Mouse (Mus musculus) layer of hippocampus, adult 9-11 months (tissue): Measurements from ENCODE around the gene Notch2.
A peak's percentile ranks its signal among the peaks of the same experiment; 100 is the strongest.

Experiments
- DNase-seq: peaks from one replicate; pipeline ENCODE4 v3.0.0; 2022

Gene Notch2

DNA sequence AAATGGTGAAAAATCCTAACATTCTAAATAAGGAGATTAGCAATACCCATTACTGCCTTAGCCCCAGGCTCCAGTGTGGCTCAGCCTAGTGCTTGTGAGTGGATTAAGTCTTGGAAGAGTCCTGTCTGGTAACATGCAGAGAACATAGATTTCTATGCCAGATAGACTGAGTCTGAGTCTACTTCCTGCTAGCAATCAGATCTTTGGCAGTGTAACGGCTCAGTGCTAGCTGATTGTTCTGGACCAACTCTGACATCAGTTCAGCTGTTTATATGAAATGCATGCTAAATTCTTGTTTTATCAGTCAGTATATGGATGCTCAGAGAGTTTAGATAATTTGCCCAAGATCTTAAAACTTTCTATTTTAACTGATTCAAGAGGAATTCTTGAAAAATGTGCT lies 40.5 kb downstream of the Notch2 start:
- DNase-seq, result no peak

DNA sequence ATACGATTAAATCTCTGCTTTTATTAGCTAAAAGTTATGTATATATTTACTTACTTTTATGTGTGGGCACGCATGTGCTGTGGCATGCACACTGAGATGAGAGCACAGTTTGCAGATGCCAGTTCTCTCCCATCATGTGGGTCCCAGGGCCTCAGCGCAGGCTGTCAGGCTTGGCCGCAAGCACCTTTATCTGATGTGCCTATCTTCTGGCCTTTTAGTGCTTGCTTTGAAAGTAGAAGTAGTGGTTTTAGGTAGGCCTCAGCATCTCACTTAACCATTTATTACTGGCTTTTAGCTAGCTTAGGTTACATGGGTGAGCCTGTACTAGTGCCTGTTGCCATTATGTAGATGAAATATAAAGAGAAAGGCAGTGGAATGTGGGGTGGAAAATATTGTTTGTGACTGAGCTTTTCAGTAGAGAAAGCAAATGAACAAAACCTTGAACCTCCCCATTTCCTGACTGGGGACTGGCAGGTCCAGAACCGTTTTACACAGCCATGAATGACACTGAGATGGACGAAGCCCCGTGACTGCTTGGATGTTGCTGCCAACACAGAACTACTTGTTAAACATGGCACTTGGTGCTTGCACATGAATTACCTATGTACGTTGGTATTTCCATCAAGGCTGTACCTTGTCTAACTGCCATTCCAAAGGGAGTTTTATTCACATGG lies 41.1 kb downstream of the Notch2 start:
- DNase-seq, result no peak

DNA sequence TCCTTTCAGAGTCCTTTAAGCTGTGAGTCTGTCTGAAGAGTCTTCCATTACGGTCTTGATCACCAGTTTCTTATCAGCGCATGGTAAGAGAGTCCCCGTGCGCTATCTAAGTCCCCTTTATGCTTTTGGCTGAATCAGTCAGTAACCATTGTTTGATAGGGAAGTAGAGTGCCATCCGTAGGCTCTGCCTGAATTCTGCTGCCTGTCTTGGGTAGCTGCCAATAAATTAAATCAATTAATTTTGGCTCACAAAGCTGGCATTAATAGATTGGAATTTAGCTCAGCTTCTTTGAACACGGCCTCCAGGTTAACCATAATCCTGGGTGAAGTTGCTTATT lies 41.6 kb downstream of the Notch2 start:
- no peak for DNase-seq

DNA sequence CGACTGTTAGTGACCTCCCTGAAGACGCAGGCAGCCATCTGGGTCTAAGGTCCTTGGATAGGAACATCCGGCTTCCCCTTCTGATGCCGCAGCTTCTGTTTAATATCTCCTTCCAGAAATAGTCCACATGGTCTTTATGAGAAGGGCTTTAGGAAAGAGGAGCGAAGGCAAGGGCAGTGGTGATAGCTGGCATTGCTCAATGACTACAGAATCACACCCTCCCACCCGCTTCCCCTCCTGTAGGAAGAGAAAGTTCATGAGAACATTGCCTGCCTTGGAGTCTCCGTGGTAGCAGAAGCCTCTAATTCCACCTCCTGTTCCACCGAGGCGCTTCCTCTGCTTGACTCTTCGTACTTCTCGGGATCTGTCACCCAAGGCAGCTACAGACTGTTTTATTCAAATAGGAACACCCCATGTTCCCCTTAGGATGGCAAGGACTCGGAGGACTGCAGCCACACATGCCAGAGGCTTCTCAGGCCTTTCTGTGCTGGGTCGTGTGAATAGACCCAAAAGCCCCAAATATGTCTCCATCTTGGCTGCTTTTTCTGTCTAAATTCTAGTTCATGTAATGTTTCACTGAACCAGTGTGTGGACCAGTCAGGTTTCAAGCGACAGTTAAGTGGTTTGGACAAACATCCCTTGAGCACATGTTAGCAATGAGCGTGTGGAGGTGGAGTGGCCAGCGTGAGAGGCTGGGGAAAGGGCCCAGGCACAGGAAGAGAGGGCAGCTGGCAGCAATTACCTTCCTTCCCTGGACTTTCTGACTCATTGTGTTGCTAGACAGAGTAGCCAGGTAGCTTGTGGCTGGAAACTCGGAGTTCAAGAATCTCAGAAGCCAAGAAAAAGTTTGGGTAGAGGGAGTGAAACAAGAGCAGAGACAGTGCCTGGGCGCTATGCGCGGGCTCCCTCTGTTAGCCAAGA lies 42.7 kb downstream of the Notch2 start:
- DNase-seq, result no peak

DNA sequence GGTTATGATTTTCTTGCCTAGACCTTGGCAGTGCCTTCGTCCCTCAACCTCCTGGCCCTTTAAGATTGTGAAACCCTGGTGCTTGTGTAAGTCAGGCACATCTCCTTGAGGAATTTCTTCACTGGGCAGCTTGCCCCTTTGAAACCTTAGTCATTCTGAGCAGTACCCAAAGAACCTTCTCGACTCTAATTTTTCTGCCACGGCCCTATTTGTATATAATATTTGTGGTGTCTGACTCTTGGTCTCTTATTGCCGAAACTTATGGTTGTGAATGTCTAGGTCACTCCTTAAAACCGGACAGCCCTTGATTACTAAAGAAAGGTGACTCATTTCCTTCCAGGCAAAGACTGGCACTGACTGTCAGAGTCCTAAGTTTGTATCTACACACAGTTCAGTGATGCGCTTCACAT lies 43.6 kb downstream of the Notch2 start:
- no peak for DNase-seq

DNA sequence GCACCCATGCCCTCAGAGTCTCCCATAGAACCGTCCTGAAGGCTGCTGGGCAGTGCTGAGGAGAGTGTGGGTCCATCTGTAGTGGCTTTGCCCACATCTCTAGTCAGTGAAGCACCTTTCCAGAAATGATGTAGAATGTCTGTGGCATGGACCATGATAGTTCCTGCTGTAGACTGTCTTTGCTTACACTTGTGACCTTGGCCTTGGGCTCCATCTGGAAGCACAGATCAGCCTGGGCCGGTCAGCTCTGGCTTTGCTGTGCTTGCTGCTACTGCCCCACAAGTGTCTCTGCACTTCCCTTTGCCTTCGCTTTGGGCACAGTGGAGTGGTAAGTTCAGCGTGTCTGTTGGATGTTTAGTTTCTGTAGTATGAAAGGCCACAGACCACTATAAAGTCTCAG lies 45.7 kb downstream of the Notch2 start:
- DNase-seq, result no peak

DNA sequence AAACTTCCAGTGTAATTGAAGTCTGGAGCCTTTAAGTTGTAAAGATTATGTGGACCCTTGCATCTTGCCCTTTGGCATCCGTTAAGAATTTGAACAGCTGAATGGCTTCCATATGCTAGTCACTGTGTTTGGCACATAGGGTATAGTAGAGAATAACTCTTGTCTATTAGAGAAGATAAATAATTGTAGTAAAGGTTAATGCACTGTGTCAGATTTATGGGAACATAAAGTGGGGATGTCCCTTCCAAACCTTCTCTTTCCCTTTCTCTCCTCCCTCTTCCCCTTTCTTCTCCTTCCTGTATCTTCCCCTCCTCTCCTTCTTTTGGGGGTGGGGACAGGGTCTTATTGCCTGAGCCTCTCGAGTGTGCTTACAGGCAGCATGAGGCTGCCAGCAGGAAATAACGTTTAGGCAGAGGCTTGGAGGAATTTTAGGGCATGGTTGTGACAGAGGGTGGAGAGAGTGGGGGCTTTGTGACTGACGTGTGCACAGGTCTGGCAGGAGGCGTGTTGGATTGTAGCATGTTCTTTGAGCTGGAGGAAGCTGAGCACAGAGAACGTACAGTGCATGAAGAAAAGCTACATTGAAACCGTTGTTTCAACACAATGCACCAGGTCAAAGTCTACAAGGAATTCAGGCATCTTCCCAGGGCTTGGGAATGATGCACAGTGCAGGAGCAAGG lies 47.8 kb downstream of the Notch2 start:
- DNase-seq, result no peak

DNA sequence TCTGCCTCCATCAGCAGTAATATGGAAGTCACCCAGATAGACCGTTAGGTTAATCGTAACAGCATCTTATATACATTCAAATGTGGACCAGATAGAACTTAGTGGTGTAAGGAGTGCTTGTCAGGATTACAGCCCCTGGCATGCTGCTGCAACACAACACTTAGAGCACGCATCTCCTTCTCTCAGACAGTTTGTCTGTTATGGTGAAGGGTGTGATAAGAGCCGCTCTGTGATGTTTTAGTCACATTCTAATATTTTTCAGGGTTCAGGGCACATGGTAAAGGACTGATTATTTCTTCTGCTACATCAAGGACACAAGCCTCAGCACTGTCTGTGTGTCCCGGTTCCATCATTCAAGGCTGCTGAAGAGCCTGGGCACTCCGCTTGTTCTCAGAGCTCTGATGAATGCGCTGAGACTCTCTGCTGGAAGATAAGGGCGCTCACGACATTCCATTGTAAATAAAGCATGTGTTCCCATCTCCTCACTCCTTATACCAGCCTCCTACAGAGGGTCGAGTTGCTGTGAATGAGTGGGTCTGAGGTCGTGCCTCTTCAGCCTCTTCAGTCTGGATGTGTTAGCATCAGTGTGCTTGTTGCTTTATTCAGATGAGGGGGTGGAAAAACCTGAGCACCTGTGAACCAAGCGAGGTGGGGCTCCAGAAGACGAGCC lies 48.5 kb downstream of the Notch2 start:
- DNase-seq, result no peak

DNA sequence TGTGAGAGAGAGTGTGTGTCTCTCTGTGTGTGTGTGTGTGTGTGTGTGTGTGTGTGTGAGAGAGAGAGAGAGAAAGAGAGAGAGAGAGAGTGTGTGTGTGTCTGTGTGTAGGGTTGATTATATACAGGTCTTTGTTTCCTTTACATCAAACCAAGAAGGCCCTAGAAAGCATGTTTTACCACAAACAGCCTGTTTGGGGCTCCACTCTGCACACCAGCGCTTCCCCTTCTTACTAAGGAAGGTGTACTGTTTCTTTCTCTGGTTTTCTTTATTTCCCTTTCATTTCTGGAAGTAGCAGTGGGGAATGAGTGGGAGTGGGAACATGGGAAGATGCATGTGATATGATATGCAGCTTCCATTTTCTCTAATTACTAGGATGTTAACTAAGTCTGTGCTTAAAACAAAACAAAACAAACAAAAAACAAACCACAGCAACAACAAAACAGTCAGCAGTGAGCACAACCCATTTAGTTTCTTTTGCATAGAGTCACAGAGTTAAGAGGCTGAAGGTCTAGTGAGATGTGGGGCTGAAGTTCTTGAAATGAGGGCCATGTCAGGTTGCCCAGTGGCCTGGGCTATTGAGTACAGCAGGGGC lies 49.4 kb downstream of the Notch2 start:
- no peak for DNase-seq

DNA sequence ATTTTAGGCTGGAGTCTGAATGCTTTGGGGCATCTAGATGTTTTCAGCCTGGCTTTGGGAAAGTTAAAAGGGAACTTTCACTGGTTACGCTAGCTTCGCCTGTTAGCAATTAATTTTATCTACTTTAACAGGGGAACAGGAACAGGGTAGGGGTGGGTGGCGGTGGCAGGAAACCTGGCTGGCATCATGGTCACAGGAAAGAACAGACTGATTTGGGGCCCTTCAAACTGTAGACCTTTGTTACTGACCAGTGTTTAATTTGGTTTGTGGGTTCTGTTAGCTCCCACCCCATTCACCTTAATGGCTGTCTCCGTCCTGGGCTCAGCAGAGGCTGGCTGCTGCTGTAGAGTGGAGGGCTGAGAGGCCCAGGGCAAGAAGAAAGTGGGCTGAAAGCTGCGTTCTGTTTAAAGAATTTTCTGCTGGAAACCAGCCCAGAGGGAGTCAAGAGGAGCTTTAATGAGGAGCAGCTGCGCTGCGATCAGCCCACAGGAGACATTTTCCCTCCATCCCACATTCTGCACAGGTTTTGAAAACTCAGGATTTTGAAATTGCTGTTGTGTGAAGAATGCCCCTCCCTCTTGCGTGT lies 50.0 kb downstream of the Notch2 start:
- DNase-seq, result peak; percentile 66

DNA sequence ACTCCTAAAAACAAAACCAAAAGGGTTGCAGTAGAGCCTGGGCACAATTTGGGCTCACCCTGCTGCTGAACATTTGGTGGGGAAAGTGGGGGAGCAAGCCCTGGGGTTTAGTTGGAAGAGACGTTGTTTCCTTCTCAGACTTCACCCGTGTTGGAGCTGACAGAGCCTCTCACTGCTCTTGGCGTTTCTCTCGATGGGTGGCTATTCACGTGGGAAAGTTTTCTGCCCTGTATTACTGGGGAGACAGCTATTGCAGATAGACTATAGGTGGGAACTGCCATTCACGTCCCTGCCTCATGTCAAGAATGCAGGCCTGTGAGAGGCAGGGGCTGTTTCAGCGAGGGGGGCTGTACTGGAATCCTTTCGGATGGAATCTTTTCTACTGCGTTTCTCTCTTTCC lies 50.5 kb downstream of the Notch2 start:
- peak; percentile 18 for DNase-seq

DNA sequence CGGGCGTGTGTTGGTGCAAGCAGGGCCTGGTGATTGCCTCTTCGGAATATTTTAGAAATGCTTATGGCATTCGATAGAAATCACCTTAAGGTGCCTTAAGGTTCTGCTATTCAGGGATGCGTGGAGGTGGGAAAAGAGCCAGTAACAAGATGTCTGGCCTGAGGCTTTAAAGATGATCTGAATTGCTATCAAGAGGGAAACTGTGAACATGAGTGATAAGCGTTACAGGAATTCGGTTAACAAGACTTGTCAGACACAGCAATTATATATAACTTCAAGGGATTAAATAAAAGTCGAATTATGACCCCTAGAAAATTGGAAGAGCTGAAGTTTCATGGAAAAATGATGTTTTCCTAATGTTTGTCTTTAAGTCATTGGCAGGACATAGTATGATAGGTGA lies 51.7 kb downstream of the Notch2 start:
- DNase-seq, result no peak

DNA sequence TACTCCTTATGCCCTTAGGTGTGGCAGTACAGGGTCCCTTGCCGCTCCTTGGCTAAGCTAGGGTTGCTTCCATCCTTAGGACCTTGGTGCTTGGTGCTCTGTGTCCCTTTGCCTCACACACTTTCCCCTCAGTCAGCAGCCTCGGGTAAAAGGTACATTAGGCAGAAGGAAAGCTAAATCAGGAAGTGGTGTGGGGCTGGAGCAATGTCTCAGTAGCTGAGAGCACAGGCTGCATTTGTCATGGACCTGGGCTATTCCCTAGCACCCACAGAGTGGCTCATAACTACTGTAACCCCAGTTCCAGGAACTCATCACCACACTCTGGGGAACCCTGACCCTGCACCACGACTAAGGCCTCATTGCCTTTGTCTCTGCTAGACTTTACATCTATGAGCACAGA lies 53.1 kb downstream of the Notch2 start:
- DNase-seq, result no peak

DNA sequence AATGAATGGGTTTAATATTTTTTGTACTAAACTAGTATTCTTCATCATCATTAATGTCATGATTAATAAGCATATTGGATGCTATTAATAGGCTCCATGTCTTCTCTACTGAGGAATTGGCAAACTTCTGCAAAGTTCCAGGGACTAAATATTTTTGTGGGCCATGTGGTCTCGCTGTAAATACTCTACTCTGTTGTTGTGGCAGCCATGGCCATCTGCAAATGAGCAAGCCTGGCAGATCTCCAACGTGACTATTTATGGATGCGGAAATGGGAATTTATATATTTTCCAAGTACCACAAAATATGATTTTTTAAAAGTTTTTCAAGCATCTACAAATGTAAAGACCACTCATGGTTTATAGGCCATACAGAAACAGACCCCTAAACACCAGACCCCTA lies 54.1 kb downstream of the Notch2 start:
- peak; percentile 68 for DNase-seq

DNA sequence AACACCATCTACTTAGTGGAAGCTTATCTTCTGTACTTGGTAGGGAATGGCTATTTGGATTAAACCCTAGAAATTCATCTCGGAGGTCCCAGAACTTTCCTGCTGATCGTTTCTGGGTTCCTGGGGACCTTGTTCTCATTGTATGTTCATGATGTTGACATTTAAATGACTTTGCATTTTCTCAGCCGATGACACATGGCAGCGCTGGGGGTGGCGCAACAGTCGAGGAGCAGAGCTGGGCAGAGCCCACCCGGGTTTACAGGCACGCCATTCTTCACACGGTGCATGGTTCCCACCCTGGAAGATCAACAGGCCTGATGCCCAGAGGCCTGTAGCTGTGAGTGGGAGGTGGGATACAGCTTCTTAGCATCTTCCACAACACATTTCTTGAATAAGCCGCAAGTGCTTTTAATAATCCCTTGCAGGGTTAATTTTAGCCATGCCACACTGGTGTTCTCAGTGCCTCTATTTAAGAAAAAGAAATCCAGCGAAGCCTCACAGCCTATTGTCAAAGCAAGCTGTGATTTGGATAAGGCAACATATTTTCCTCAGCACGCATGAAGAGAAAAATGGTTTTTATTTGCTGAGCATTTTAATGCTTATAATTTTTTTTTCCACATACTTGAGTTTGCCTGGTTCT lies 54.6 kb downstream of the Notch2 start:
- DNase-seq, result no peak

DNA sequence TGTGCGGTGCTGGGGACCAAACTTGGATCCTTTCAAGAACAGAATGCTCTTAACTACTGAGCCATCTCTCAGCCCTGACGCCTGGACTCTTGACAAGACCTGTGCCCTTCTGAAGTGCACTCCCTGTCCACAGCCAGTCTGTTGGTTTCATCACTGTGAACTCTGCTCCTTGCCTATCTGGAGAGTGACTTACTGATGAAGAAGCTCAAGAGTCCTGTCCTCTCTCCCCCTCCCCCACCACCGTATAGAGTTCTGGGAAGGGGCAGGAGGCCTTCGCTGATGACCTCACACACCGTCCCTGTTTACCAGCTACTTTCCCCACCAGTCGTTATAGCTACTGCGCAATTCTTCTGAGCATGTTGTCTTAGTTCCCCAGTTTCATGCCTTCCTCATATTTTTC lies 55.8 kb downstream of the Notch2 start:
- DNase-seq, result no peak

DNA sequence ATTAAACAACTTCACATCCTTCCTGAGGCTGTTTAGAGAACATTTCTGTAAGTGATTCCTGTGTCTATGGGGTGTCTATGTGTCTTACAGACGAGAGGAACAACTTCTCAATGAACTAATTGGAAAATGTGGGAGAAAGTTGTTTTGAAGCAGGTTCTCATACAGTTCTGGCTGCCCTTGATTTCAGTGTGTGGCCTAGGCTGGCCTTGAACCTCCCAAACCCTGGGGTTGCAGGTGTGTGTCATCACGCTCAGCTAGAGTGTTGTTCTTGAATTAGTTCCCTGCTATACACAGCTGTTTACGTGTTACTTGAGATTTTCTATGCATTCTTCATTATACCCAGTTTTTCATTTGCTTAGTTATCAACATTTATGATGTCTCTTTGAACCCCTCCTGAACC lies 56.5 kb downstream of the Notch2 start:
- no peak for DNase-seq

DNA sequence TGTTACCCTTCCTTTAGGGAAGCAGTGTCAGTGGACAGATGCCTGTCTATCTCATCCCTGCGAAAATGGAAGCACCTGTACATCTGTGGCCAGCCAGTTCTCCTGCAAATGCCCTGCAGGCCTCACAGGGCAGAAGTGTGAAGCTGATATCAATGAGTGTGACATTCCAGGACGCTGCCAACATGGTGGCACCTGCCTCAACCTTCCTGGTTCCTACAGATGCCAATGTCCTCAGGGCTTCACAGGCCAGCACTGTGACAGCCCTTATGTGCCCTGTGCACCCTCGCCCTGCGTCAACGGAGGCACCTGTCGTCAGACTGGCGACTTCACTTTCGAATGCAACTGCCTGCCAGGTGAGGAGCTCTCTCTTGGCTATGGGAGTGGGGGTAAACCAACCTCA lies 59.2 kb downstream of the Notch2 start:
- DNase-seq, result no peak

DNA sequence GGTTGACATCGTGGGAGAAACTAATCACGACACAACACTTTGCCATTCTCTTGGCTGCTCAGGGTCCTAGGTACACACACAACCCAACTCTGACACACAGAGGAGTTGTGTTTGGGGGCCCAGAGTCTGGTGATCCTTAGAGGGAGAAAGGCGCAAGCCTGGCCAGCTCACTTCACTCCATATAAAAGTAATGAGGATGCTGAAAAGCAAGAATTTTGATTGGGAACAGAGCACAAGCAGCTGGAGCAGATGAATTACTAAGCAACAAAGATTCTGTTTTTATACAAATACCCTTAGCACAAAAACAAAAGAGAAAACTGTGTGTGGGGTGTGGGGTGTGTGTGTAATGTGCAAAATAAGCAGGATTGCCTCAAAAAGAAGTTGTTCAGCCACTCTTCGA lies 60.2 kb downstream of the Notch2 start:
- no peak for DNase-seq

DNA sequence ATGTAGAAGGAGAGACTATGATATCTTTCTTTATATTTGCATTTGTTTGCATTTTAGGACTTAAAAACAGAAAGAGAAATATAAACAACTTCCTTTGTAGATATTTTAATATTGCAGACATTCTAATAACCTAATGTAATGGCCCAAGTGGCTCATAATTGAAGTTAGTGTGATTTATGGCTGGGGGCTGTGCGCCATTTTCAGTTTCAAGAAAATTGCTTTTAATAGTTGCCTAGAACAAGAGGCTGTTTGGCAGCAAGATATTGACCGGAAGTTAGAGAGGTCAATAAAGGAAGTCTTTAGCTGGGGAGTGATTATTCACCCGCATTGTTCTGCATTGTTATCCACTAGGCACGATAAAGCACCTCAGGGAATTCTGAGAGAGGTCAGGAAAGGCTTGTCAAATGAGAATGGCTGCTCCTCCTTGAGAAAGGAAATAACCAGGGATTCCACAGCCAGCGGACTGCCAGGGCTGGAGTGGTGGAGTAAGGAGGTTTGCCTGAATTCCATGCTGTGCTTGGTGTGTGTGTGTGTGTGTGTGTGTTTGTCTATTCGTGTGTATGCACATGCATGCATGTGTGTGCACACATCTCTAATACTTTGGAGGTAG lies 61.4 kb downstream of the Notch2 start:
- no peak for DNase-seq

DNA sequence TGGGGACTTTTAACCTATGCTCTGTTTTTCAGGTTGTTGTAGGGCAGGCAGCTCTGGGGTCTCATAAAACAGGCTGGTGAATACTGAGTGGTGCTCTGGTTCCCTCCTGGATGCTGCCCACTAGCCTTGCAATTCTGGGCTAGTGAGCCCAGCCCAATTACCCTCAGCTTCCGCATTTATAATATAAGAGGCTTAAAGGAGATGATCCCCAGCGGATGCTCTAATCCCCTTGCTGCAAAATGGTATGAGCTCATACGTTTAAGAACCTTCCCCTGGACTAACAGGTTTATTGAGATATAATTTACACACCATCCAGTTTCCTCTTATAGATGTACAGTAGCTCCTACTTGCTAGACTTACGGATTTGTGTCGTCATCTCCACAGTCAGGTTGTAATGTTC lies 64.5 kb downstream of the Notch2 start:
- DNase-seq, result no peak

DNA sequence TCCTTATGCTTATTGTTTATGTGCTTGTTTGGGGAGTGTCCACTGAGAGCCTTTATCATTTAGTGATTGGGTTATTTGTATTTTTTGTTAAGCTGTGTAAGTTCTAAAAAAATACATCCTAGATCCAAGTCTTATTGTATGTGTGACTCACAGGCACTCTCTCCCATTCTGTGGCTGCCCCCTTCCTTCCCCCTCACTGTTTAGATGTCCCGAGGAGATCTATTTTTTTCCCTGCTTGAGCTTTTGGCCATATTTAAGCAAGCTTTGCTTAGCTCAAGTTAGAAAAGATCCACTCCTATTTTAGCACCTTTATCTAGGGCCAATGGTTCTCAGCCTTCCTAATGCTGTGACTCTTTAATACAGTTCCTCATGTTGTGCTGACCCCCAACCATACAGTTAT lies 65.5 kb downstream of the Notch2 start:
- no peak for DNase-seq
